In genomic region chr9:42169491-42169890, GRCm38 (mm10) we compare ENCODE assay signal across 28 mouse cellular contexts.
"Had no signal": no experiment of that assay in that cellular context is flagged by ENCODE, and none has a peak within 500 bp of the region (broad histone marks: within the 10 kb centered on the region; RNA-seq: fewer than 3 reads in every experiment).

No protein-coding gene starts in this region.

- H3K4me3 ChIP-seq: embryonic facial prominence, embryonic 10.5 days; embryonic facial prominence, embryonic 12.5 days; embryonic facial prominence, embryonic 13.5 days; embryonic facial prominence, embryonic 15.5 days; erythroblast, embryonic 14.5 days; forebrain, embryonic 10.5 days; forebrain, embryonic 12.5 days; forebrain, embryonic 13.5 days; forebrain, embryonic 15.5 days; gastrocnemius, adult 2 months; heart, adult 2 months had no signal

- H3K27ac ChIP-seq: embryonic facial prominence, embryonic 10.5 days; embryonic facial prominence, embryonic 12.5 days; embryonic facial prominence, embryonic 13.5 days; embryonic facial prominence, embryonic 15.5 days; forebrain, embryonic 10.5 days; forebrain, embryonic 12.5 days; forebrain, embryonic 13.5 days; forebrain, embryonic 15.5 days; gastrocnemius, adult 2 months; heart, adult 2 months had no signal

- H3K27me3 ChIP-seq: embryonic facial prominence, embryonic 12.5 days; embryonic facial prominence, embryonic 13.5 days; embryonic facial prominence, embryonic 15.5 days; forebrain, embryonic 12.5 days; forebrain, embryonic 13.5 days; forebrain, embryonic 15.5 days had no signal

- H3K9ac ChIP-seq: embryonic facial prominence, embryonic 12.5 days; embryonic facial prominence, embryonic 13.5 days; embryonic facial prominence, embryonic 15.5 days; forebrain, embryonic 12.5 days; forebrain, embryonic 13.5 days; forebrain, embryonic 15.5 days; forebrain, postnatal 0 days had no signal

- H3K9me3 ChIP-seq: embryonic facial prominence, embryonic 10.5 days; embryonic facial prominence, embryonic 12.5 days; embryonic facial prominence, embryonic 15.5 days; forebrain, embryonic 10.5 days; forebrain, embryonic 13.5 days; forebrain, embryonic 15.5 days had no signal

- DNase-seq: cerebellum, adult 8-10 months; cerebellum, adult 9-10 months; cerebellum, adult 9-11 months; cerebellum, postnatal 10 days; cerebellum, postnatal 14 days; cerebellum, postnatal 25 days; cerebellum, postnatal 36 days; embryo, embryonic 11 days; forebrain, postnatal 0 days; gastrocnemius, adult 2 months; gastrocnemius, postnatal 10 days; gastrocnemius, postnatal 14 days; gastrocnemius, postnatal 25 days; gastrocnemius, postnatal 36 days; heart, adult 11 months; heart, adult 18-20 months; heart, adult 2 months had no signal

- H3K36me3 ChIP-seq: embryonic facial prominence, embryonic 10.5 days; embryonic facial prominence, embryonic 12.5 days; embryonic facial prominence, embryonic 13.5 days; embryonic facial prominence, embryonic 15.5 days; forebrain, embryonic 10.5 days; forebrain, embryonic 12.5 days; forebrain, embryonic 15.5 days had no signal

- ATAC-seq: forebrain, embryonic 13.5 days; forebrain, embryonic 14.5 days; forebrain, embryonic 15.5 days; forebrain, embryonic 16.5 days; forebrain, postnatal 0 days had no signal

- H3K4me1 ChIP-seq: embryonic facial prominence, embryonic 10.5 days; embryonic facial prominence, embryonic 12.5 days; embryonic facial prominence, embryonic 13.5 days; embryonic facial prominence, embryonic 15.5 days had no signal

- H3K4me2 ChIP-seq: embryonic facial prominence, embryonic 12.5 days; embryonic facial prominence, embryonic 13.5 days; embryonic facial prominence, embryonic 15.5 days; forebrain, embryonic 12.5 days; forebrain, embryonic 13.5 days; forebrain, embryonic 15.5 days had no signal
